Mouse (Mus musculus) MEL-GATA-1-ER (cell line): ENCODE data around the gene Eloa.
A peak's percentile ranks its signal among the peaks of the same experiment; 100 is the strongest.

Experiments
- DNase-seq: peaks from one replicate; pipeline ENCODE4 v3.0.0-alpha.2; 2012; ENCODE audit warnings: low read depth; ENCODE audit errors: extremely low read depth

The Eloa gene

DNA sequence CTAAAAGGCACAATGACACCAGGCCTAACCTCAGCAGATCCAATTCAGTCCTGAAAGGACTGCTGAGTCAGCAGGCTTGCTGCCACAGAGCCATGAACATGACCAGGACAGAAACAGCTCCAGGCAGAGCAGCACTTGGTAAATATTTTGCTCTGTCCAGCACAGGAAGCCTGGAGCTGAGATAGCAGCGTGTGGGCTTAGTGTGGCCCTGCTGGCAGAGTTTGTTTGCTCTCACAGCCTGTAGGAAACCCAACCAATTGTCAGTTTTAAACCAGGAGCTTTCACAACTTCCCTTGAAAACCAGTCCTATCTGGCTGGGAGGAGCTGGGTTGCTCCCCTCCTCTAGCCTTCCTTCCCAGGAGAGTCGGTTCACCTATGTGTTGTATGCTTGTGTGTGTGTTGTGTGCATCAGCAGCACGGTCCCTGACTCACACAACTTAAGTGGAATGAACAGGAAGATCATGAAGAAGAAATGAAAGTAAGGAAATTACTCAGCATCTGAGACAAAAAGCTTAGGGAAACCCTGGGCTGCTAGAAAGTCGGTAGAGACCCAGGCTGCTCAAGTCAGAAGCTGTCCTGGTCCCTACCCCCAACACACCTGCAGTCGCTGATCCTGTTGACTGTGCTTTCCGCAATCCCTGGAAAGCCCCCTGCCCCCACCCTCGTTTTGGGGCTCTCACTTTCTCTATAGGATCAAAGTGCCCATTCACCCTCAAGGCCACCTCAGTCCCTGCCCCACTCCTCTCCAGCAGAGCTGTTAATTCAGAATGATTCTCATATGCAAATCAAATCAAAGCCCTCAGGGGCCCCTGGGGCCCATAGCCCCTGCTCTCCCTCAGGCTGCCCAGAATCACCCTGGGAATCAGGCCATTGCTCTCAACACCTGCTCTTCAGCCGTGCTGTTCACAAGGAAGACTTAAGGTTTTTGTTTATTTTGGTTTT is 9.7 kb upstream of the Eloa start:
- DNase-seq, result peak; percentile 80

DNA sequence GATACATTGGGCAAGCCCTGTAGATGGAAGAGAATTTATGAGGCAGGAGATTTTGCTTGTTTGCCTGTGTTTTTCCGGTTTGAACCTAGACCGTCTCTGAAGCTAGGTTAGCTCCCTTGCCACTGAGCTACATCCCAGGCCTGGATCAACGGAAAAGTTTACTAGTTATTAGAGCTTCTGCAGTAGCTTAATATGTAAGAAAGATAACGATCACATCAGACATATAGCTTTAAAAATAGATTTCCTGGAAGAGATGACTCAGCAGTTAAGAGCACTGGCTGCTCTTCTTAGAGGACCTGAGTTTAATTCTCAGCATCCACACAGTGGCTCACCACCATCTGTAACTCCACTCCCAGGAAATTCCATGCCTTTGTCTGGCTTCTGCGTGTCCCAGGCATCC is 7.1 kb upstream of the Eloa start:
- no peak for DNase-seq

DNA sequence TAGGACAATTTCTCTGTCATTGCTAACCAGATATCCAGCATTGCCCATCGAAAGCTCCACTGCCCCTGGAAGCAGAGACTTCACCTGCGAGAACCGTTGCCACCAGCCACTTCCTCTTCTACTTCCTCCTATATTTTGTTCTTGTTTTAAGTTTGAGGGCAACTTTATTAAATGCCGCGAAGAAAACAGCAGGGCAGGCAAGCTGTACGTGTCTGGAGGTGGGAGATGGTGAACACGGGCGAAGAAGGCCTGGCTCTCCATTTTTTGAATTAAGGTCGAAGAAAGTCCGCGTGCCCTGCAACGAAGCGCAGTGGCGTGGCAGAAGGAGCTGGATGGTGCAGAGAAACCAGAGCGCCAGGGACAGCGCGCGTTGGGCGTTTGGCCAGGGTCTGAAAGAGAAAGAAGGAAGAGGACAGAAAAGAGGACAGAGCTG is 6.6 kb upstream of the Eloa start:
- peak; percentile 57 for DNase-seq

DNA sequence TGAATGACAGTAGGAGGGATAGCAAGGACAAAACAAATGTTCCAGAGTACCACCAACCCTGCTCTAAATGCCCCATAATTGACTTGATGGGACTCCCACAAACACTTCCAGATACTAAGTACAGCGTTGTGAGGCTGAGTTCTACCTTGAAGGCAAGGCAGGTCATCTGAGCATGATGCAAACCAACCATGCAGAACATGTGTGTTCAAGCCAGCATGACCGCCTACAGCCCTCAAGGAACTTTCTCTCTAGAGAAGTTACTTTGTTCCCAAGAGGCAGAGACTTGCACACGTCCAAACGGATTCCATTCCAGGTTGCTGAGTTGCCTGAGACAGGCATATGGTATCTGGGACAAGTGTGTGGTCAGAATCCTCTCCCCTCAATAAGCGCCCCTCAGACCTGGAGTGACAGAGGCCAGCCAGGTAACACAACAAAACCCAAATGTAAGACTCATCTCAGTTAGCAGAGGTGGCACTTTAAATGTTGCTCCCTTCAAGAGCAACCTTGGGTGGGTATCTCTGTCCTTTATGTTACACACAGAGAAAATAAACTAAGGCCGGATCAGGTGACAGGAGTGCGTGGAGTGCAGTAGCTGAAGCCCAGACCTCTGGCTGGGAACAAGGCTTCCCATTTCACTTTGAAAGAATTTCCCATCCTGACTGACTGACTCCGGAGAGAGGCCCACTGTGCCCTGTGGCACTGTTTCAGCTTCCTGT is 6.0 kb upstream of the Eloa start:
- no peak for DNase-seq

DNA sequence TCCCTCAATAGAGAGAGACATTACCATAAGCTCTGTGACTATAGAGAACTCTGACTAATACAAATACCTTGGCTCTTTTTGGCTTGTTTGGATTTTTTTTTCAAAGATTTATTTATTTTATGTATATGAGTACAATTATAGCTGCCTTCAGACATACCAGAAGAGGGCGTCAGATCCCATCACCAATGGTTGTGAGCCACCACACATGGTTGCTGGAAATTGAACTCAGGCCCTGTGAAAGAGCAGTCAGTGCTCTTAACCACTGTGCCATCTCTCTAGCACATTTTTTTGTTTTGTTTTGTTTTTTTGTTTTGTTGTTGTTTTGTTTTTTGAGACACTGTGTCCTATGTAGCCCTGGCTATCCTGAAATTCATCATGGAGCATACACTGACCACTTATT is 3.8 kb upstream of the Eloa start:
- no peak for DNase-seq

DNA sequence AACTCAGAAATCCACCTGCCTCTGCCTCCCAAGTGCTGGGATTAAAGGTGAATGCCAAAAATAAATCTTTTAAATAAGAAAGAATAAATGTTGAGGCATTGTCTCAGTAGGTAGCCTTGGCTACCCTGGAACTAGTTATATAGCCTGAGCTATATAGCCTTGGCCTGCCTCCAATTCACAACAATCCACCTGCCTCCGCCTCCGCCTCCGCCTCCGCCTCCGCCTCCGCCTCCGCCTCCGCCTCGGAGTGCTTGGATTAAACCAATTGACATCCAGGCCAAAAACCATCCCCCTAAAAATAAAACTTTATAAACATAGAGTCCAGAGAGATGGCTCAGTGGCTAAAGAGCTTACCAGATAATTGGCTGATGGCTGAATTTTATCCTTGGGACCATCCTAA is 1.4 kb upstream of the Eloa start:
- DNase-seq, result no peak

DNA sequence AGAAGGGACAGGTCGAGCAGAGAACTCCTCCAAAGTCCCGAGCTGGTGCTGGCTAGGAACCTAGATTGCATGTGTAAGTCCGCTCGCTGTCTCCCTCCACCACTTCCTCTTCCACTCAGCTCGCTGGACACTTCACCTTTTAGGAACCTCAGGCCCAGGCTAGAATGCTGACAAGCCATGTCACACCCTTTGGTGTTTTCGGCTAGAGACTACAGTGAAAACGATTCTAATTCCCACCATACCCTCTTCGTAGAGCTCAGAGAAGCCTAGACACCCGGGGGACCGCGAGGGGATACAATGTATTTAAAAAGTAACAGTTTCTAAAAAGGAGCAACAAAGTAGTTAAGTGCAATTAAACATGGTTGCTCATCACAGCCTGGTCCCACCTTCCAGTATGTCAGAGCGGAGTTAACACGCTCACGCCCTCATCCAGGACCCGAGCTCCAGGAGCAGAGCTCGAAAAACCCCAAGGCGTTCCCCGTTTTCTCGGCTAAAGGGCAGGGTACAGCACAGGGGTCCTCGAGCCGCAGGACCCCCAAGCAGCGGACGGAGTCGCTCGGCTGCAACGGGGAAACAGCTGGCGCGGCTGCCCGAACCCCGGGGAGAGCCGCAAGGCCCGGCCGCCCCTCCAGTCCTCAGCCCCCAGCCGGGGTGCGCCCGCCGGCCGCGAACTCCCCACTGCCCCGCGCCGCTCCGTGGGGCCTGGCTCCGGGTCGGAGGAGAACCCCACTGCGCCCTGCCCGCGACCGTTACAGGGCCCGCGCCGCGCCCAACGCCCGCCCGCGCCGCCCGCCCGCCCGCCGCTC is 617 bp downstream of the Eloa start:
- peak; percentile 74 for DNase-seq

DNA sequence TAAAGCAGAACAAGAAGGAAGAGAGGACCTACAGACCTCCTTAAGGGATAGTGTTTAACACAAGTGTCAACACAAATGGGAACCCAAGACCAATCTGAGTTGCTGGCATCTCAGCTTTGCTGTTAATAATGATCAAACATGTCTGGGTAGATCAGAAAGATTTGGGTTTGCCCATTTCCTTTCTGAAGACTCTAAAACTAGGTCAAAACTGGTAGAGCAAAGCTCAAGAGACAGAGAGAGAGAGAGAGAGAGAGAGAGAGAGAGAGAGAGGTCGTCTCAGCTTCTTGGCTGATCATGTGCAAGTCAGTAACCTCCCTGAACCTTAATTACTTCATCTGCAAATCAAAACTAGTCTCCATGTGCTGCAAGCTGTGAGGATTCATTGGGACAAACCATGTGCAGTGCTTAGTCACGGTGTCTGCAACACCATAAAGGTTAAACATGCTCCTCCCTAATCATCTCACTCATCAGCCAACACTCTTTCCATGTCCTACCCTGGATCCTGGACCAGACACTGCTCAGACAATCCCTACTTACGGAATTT is 5.4 kb downstream of the Eloa start:
- no peak for DNase-seq

DNA sequence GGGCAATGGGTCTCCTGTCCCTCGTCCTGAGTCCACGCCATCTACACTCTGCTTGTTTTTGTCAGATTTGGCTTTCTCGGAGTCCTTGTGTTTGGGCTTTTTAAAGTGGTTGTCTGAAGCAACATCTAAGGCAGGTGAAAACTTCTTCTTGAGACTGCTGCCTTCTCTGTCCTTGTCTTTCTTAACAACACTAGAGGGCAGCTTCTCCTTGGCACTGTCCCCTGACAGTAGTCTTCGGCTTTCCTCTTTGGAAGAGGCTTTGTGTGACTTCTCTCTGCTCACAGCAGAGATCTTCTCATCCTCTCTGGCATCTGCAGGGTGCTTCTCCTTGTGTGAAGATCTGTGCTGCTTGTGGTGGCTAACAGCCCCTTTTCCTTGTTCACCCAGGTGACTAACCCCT is 11.0 kb downstream of the Eloa start:
- DNase-seq, result no peak

DNA sequence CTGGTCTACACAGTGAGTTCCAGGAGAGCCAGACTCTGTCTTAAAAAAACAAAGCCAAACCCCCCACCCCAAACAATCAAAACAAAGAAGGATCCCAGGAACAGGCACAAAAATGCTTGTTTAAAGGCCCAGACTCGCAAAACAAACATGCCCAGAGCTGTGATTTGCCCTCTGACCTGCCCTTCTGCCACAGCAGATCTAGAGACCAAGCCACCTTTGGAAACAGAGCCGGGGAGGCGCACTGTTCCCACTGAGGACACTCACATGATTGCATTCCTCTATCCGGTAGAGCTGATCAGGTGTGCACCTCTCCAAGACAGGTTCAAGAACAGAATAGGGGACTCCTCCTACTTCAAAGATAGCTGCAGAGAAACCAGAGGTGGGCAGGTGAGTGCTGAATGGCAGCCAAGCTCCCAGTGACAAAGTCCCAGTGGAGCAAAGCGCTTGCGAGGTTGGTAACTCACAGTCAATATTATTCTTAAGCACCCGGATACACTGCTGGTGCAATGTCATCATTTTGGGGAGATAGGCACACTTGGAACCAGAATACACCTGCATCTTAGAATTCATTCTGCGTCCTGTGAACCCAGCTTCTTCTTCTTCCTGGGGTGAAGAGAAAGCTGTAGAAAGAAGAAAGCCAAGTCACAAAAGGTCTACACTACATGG is 12.6 kb downstream of the Eloa start:
- DNase-seq, result no peak

DNA sequence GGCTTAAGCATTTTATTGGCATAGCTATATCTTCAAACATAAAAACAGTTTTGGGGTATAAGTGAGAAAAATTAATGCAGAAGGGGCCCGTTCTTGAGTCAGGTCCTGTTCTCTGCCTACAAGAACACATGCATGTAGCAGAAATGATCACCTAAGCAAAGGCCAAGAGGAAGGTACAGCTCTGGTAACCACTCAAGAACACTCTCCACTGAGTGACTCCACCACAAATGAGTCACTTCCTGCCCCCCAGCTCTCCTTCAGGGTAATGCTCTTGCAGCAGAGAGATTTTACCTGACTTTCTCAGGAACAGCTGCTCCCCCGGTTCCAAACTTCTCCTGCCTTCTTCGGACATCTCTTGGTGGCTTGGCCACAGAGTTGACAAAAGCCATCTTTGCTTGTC is 14.7 kb downstream of the Eloa start:
- no peak for DNase-seq

DNA sequence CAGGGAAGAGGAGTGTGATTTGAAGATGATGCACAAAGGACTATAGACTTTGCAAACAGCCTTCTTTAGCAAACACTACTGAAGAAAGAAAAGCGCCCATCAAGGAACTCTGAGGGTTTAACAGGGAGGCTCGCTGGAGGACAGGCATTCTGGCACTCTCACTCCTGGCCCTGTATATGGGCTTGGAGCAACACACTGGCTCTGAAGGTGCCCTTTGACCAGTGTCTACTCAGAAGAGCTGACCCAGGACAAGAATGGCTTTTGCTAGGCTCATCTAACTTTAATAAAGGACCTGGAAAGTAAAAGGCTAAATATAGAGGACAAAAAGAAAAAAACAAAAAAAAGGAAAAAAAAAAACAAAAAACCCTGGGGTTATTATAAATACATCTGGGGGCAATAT is 16.6 kb downstream of the Eloa start:
- DNase-seq, result no peak

DNA sequence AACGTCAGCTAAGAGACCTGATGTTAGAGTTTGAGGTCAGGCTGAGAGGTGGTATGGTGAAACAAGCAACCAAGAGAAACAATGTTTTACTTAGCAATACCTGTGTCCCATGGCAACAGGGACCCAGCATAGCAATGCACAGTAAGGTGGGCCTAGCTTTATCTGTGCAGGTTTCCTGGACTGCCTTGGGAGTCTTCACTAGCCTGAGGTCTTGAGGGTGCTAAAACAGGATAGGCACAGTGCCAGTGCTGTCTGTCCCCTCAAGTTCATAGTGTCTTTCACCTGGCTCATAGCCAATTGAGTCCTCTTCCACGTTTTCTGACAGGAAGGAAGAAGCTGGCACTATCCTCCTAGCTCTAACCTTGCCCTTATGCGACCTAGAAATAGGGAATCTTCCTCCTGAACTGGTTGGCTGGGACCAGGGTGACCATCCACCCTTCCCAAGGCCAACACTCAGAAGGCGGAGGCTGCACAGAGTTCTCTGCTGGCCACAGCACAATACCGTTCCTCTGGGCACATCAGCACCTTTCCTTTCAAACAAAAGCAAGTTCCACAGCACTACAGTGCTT is 17.4 kb downstream of the Eloa start:
- DNase-seq, result no peak

DNA sequence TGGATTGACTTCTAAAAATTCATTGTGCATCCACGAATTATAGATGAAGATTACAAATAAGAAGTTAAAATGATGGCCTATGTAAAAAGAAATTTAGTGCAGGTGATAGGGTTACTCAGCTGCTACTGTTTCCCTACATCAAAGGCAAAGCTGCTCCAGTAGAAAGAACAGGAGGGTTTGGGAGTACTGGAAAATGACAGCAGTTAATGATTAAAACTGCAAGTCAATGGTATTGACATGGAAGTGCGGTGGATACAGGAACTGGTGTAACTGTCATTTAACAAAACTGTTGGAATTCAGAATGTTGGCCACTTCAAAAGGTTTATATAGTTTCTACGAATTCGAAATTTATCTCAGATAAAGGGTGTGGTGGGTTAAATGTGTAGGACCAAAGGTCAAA is 26.4 kb downstream of the Eloa start:
- no peak for DNase-seq

DNA sequence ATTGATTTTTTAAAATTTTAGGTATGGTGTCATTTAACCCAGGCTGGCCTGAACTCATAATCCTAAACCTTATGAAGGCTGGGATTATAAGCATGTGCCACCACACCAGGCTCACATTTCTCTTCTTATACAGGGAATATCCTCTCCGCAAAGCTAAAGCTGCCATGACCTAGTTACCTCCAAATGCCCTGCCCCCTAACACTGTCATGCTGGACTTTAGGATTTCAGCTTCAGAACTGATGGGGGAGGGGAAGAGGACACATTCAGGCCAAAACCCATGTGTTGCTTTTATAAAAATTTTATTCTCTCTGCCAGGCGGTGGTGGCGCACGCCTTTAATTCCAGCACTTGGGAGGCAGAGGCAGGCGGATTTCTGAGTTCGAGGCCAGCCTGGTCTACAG is 27.6 kb downstream of the Eloa start:
- no peak for DNase-seq

DNA sequence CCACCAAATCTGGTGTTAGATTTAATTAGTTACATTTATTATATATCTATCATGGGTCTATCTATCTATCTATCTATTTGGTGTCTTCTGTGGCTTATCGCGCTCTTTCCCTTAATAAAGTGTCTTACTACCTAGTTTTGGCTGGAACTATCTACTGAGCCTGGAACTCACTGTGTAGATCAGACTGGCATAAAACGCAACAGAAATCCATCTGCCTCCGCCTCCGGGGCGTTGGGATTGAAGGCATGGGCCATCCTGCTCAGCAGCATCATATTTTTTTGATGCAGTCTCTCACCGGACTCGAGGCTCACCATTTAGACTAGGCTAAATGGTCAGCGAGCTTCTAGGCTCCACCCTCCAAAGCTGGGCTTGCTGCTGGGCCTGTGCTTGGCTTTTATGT is 33.8 kb downstream of the Eloa start:
- no peak for DNase-seq

DNA sequence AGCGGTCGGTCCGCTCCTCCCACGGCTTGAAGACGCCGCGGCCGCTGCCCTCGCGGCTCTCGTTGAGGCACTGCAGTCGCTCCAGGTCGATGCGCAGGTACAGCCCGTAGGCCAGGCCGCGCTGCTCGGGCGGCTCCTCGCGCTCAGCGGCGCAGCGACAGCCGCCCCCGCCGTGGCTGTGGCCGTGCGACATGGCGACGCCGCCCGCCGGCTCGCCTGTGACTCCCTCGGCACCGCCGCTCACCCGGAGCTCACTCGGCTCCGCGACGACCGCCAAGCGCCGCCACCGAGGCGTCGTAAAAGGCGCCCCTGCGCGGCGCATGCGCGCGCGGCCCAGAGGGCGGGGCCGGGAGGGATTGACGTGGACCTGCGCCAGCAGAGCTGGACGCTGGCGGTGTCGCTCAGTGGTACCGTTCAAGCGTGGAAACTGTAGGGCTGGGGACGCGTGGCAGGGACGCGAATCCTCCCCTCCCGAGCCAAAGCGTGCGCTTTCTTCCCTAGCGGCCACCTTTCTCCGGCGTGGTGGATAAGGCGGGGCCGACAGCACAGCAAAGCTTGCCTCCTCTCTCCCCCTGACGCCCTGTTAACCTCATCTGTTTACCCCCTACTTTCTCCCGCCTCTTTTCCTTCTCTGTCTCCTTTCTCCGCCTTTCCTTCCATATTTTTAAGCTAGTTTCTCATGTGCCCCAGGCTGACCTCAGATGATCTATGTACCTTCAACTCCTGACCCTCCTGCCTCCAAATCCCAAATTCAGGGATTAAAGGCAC is 34.4 kb downstream of the Eloa start, which contains the start of gene Pithd1:
Gene Pithd1, minus strand, starts transcription at position 322 of the 768 bp plus-strand sequence.
- peak; percentile 72 for DNase-seq

DNA sequence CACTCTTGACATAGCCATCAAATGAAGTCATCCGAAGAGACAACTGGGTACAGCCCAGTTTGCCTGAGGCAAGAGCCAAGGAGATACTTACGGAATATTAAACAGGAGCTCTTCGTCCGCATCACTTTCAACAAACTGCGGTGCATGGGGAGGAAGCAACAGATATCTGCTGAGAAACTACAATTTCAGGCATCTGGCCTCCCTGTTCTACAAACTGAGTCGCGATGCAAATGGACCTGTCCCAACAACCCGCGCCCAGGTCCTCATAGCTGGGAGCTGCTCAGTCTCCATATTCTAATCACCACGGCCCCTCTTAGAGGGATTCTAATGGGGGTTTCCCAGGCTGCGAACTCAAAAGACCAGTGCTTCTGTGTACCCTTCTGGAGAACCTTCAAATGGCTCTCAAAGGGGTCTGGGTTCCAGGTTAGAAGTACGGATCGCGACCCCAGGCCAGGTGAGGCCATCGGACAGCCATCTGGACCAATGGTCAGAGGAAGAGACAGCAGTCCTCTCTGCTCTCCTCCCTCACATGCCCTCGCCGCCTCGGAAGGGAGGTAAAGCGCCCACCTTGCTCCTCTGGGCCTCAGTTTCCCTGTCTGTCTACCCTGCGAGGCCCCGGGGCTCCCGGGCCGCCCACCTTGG is 35.1 kb downstream of the Eloa start:
- no peak for DNase-seq

DNA sequence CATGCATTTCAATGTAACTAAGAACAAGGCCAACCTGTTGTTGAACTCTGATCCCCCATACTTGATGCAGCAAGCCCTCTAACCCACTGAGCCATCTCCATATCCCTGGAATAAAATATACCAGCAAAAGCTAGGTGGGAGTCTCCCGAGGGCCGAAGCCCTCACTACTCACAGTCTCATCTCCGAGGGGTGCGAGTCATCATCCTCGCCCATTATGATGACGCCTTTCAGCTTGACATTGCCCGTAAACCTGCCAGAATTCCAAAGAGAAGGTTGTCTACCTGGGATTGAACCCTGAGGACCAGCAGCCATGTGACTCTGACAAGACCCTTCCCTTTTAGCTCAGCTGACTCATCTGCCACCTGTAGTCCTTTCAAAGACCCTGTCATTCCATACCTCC is 35.8 kb downstream of the Eloa start:
- DNase-seq, result no peak
